In genomic region chr14:55386773-55387172, GRCm38 (mm10) we compare ENCODE assay signal across 8 mouse cellular contexts.
DNase-seq lines count a peak whose midpoint lies in the region; ATAC-seq lines count a peak whose summit lies in the region.

No protein-coding gene starts in this region.

- peak; percentile 50 for DNase-seq in kidney, postnatal 10 days
- no peak for DNase-seq in kidney, adult 8-10 months
- DNase-seq in cerebellum, postnatal 14 days: peak; percentile 11 to 16
- DNase-seq in gastrocnemius, postnatal 25 days: peak; percentile 10
- peak; percentile 43 for DNase-seq in kidney, postnatal 14 days
- no peak for DNase-seq in adrenal gland, adult 18-20 months (ENCODE audit: low spot score in 2 of 2)

- ATAC-seq in megakaryocyte progenitor cell, adult 5-6 weeks (replicated peaks; ENCODE audit: poor library complexity): peak; percentile 39
- no peak for ATAC-seq in activated CD4-positive, CD25-positive, alpha-beta regulatory T cell, adult 4 months

Comparison
In these comparisons a context has a peak if more than half of its experiments do, and no peak if none do; other contexts are left out.
1. DNase-seq: peak in kidney, postnatal 10 days (single experiment), cerebellum, postnatal 14 days (2 of 2), gastrocnemius, postnatal 25 days (single experiment) and kidney, postnatal 14 days (single experiment); none in kidney, adult 8-10 months (0 of 2) and adrenal gland, adult 18-20 months (0 of 2).